Mouse (Mus musculus) heart, adult 2 months (tissue): ENCODE results near the gene Timeless. TPM values are rescaled to one million over a fixed set of nuclear protein-coding genes. Genes with fewer than 3 reads are reported as not detected.
"Not testable (repeated sequence)": the region's sequence is repeated elsewhere in the genome, so short reads cannot be mapped to it uniquely, and the experiment has no call there.

ENCODE experiments used
- DNase-seq, 2 experiments: peaks; one replicate each; pipeline ENCODE4 v3.0.0; 2021
- H3K27ac ChIP-seq: fragments of 200-600 bp; 2 replicates; pipeline ENCODE4 v1.8.1; 2022
- H3K27me3 ChIP-seq: fragments of 200-500 bp; 2 replicates; pipeline ENCODE4 v1.6.1; 2012; ENCODE audit warnings: mild to moderate bottlenecking, low read length, inconsistent platforms, mixed read lengths; ENCODE audit not compliant: control insufficient read depth, insufficient read depth
- H3K36me3 ChIP-seq: fragments of 200-500 bp; 2 replicates; pipeline ENCODE4 v1.6.1; 2012; ENCODE audit warnings: low read length, inconsistent platforms; ENCODE audit not compliant: control insufficient read depth, insufficient read depth
- H3K4me1 ChIP-seq: fragments of 200-500 bp; 2 replicates; pipeline ENCODE4 v1.6.1; 2011; ENCODE audit warnings: low read length; ENCODE audit not compliant: control insufficient read depth, insufficient read depth
- H3K4me3 ChIP-seq: fragments of 200-600 bp; 2 replicates; pipeline ENCODE4 v1.8.1; 2022
- H3K79me2 ChIP-seq: fragments of 200-500 bp; replicated peaks from 2 replicates; pipeline ENCODE4 v1.6.1; 2012; ENCODE audit warnings: mild to moderate bottlenecking, inconsistent platforms, low read length, moderate library complexity, mixed read lengths; ENCODE audit not compliant: control insufficient read depth, insufficient read depth
- H3K9ac ChIP-seq: fragments of 200-500 bp; 2 replicates; pipeline ENCODE4 v1.6.1; 2012; ENCODE audit warnings: low read depth, mild to moderate bottlenecking, control low read depth, inconsistent platforms, low read length, mixed read lengths
- CTCF ChIP-seq: fragments of 200-600 bp; IDR thresholded peaks from 2 replicates; pipeline ENCODE4 v1.8.1; 2022; ENCODE audit warnings: antibody characterized with exemption, mild to moderate bottlenecking, moderate library complexity
- EP300 ChIP-seq: fragments of 200-500 bp; IDR thresholded peaks from 2 replicates; pipeline ENCODE4 v1.6.1; 2011; ENCODE audit warnings: low read depth, low read length, control low read depth; ENCODE audit not compliant: insufficient read depth
- POLR2A ChIP-seq: fragments of 200-500 bp; IDR thresholded peaks from 2 replicates; pipeline ENCODE4 v1.6.1; 2011; ENCODE audit warnings: mild to moderate bottlenecking, low read depth, low read length, control low read depth; ENCODE audit not compliant: insufficient read depth
- WGBS: fragments of 180-500 bp; shearing (Covaris S2); methylation state at CpG from one replicate; pipeline ENCODE4 v1.1.7; 2018; 5-methylcytosine and 5-hydroxymethylcytosine counted together
- intact Hi-C: fragments of 180-260 bp; cut with DNase I; formaldehyde crosslinking; loops from one replicate; pipeline ENCODE4 v1.15.1; 2025
- polyA plus RNA-seq: library from polyadenylated mRNA; depleted of rRNA; stranded (reverse); fragments of >200 nt; gene quantifications from 2 replicates; pipeline ENCODE4 v1.2.3, GENCODE M21; 2012
- total RNA-seq, 2 experiments: library from RNA; stranded (reverse); gene quantifications; 2 replicates each; pipeline ENCODE4 v1.2.3; 2021

Gene Timeless
- total and polyA plus RNA-seq, 3 experiments = 5.7 to 7.6 (median 6.5) TPM

DNA sequence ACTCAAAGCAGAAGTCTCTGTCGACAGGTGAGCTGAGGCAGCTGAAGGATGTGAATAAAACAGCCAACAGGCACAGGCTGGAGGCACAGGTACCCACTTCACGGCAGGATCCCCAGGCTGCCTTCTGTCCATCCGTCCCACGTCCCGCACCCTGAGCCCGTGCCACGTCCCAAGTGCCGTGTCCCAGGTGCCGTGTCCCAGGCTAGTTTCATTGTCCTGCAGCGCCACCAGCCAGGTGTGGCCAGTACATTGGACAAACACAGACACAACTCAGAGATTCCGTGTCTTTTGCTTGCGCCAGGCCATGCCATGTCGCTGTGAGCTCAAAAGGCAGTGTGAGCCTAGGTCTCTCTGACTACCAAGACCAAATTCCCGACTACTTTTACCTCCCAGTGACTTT lies 49.8 kb downstream of the Timeless start:
- intact Hi-C loops = loop anchor here (10.0 kb wide), 1 partner anchor 147 kb away; no protein-coding TSS in a partner anchor

DNA sequence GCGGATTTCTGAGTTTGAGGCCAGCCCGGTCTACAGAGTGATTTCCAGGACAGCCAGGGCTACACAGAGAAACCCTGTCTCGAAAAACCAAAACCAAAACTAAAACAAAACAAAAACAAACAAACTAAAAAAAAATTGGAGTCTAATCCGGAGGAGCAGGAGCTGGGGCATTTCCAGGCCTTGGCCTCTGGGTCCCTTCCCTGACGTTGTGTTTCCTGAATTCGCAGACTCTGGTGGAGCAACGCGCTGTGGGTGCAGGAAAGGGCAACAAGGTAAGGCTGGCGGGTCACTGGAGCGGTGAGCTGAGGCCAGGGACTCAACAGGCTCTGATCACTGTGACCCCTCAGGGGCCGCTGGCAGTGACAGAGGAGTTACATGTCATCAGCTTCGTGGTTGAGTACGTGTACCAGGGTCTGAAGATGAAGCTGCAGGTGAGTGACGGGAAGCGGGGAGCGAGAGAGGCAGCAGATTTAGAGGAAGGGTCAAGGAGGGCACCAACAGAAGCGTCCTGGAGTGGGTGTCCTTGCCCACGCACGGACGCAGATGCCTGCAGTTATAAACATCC lies 51.1 kb downstream of the Timeless start:
- TF ChIP-seq POLR2A (no peak), EP300 (no peak)
- Histone ChIP-seq H3K9ac (no peak overlapping the region), H3K36me3 (no peaks in the 10 kb centered on the region), H3K27ac (no peak overlapping the region), H3K4me3 (no peak overlapping the region), H3K79me2 (no peaks in the 10 kb centered on the region), H3K4me1 (no peaks in the 10 kb centered on the region), H3K27me3 (no peaks in the 10 kb centered on the region)
- 75% methylated on average over 20 of the region's 20 CpGs for WGBS
- no peak for DNase-seq
- intact Hi-C loops = loop anchor here (10.0 kb wide), 1 partner anchor 148 kb away; no protein-coding TSS in a partner anchor

More for the DNA sequence above, 49.8 kb downstream of the Timeless start:
- Histone ChIP-seq H3K4me1 (no peaks in the 10 kb centered on the region), H3K4me3 (no peak overlapping the region), H3K36me3 (no peaks in the 10 kb centered on the region), H3K79me2 (no peaks in the 10 kb centered on the region), H3K9ac (no peak overlapping the region), H3K27me3 (no peaks in the 10 kb centered on the region), H3K27ac (no peak overlapping the region)
- 93% methylated on average over 14 of the region's 14 CpGs for WGBS
- DNase-seq = no peak
- TF ChIP-seq POLR2A (no peak), CTCF (no peak), EP300 (no peak)

DNA sequence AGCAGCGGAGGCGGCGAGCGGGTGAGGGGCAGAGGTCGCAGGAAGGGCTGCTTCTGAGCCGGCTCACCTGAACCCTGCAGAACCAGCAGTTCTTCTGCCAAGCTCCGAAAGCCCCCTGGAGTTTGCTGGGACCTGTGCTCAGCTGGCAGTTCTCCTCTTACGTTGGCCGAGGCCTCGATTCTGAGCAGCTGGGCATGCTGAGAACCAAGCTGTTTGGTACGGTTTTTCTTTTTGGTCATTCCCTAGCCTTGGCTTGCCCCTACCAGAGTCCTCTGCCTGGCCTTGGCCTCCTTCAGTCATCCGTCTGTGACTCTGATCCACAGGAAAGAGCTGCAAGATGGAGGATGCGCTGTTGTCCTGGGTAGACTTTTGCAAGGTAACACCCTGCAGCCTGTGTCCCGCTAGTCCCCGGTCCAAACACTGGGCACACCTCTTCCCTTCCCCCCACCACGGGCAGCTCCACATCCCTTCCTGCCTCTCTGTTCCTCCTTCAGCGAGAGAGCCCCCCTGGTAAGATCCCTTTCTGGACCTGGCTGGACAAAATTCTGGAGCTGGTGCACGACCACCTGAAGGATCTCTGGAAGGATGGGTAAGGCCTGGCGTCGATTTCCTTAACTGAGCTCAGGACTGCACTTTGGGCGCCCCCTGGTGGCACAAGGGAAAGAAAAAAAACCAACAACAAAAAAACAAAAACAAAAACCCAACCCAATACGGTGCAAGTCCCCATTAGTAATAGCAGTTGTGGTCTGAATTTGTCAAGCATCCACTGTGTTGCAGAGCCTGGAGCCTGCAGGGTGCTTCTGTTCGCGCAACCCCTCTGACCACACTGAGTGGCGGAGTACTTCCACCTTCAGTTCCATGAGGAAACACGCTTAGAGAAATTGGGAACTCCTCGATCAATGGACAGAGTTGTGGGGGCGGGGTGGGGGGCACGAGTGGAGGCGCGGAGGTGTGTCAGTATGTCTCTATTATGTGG lies 52.0 kb downstream of the Timeless start:
- H3K4me3 ChIP-seq = no peak overlapping the region
- peak; percentile 57 to 76 for DNase-seq
- no peak overlapping the region for H3K27ac ChIP-seq
- intact Hi-C loops = loop anchor here (1.0 to 10.0 kb wide), 2 partner anchors 71 to 149 kb away; no protein-coding TSS in a partner anchor
- no peak overlapping the region for H3K9ac ChIP-seq
- H3K36me3 ChIP-seq = no peaks in the 10 kb centered on the region
- no peaks in the 10 kb centered on the region for H3K79me2 ChIP-seq
- H3K4me1 ChIP-seq = no peaks in the 10 kb centered on the region
- WGBS = 62% methylated on average over 31 of the region's 31 CpGs
- 0 out of 2 replicates have a peak, but pooled peaks have one; percentile 32 for TF ChIP-seq EP300
- no peak for TF ChIP-seq POLR2A
- peak; percentile 86 for TF ChIP-seq CTCF
- H3K27me3 ChIP-seq = no peaks in the 10 kb centered on the region

DNA sequence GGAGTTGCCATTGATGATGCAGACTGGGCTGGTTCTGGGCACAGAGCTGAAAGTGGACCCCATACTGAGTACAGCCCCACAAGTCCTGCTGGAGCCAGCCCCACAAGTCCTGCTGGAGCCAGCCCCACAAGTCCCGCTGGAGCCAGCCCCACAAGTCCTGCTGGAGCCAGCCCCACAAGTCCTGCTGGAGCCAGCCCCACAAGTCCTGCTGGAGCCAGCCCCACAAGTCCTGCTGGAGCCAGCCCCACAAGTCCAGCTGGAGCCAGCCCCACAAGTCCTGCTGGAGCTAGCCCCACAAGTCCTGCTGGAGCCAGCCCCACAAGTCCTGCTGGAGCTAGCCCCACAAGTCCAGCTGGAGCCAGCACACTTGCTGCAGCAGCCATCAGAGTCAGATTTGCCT lies 58.7 kb downstream of the Timeless start:
- H3K4me1 ChIP-seq, H3K27me3 ChIP-seq, H3K4me3 ChIP-seq, H3K36me3 ChIP-seq, H3K79me2 ChIP-seq, intact Hi-C loops, H3K9ac ChIP-seq, H3K27ac ChIP-seq: not testable (repeated sequence)
- 67% methylated on average over 1 of the region's 1 CpGs for WGBS
- peak; percentile 56 to 68 for DNase-seq

DNA sequence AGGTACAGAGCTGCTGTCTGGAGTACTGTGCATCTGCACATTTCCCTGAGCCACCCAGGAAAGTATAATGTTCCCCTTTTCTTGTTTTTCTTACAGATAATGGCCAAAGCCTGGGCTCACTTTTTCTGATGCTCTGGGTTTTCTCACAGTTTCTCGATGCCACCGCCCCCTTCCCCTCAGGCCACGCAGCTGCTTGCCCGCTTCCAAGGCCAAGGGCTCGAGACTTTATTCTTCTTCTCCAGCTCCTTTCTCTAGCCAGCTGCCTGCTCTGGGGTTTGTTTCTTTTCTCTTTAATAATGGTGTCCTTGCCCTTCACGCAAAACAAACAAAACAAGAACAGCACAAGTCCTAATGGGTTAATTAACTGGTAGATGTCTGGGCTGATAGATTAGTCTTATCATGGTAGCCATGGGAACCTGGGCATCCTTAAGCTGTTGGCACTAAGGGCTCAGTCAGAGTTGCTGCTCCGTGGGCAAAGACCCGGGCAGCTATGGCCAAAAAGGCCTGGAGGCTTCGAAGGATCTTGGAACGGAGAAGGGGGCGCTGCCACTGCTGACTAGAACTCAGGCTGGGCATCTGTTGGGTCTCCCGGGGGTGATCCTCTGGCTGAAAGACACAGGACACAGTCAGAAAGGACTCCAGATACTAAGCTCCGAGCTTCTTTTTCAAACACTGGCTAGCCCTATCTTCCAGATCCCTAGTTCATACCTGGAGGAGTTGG lies 64.7 kb downstream of the Timeless start:
- TF ChIP-seq POLR2A = no peak
- TF ChIP-seq CTCF = no peak
- no peak for TF ChIP-seq EP300
- no peak for DNase-seq
- intact Hi-C loops = no loop called here
- Histone ChIP-seq H3K79me2 (no peaks in the 10 kb centered on the region), H3K27ac (no peak overlapping the region), H3K4me3 (no peak overlapping the region), H3K36me3 (no peaks in the 10 kb centered on the region), H3K9ac (no peak overlapping the region), H3K4me1 (peaks cover 2% of the 10 kb centered on the region), H3K27me3 (no peaks in the 10 kb centered on the region)
- 73% methylated on average over 13 of the region's 13 CpGs for WGBS

DNA sequence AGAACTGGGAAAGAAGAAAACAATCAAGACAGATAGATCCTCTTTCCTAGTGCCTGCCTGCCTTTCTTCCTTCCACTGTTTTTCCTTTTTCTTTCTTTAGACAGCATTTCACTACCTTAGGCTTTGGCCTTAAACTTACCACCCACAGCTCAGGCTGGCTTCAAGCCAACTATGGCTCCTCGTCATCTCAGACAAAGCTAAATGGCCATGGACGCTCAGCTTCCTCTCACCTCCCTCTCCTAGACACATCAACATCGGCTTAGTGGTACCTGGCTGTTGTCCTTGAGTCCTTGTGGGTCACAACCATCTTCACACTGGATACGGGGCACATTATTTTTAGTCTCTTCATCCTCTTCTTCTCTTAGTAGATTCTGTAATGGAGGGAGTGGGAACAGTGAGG lies 65.4 kb downstream of the Timeless start:
- WGBS = 44% methylated on average over 4 of the region's 4 CpGs
- Histone ChIP-seq H3K9ac (no peak overlapping the region), H3K27ac (no peak overlapping the region), H3K27me3 (no peaks in the 10 kb centered on the region), H3K36me3 (no peaks in the 10 kb centered on the region), H3K79me2 (no peaks in the 10 kb centered on the region), H3K4me3 (no peak overlapping the region), H3K4me1 (peaks cover 2% of the 10 kb centered on the region)
- intact Hi-C loops = no loop called here
- TF ChIP-seq CTCF = no peak
- no peak for TF ChIP-seq POLR2A
- TF ChIP-seq EP300 = no peak
- DNase-seq = no peak
